Mouse (Mus musculus) megakaryocyte, embryonic 14.5 days (primary cell): ENCODE data around the gene Fam186b. TPM values are rescaled to one million over a fixed set of nuclear protein-coding genes. Genes with fewer than 3 reads are reported as not detected.
"Not testable (repeated sequence)": the region's sequence is repeated elsewhere in the genome, so short reads cannot be mapped to it uniquely, and the experiment has no call there.

Source experiments
- H3K27me3 ChIP-seq: replicated peaks from 2 replicates; pipeline ENCODE3; 2012; ENCODE audit warnings: inconsistent platforms
- H3K36me3 ChIP-seq: replicated peaks from 2 replicates; pipeline ENCODE3; 2012; ENCODE audit warnings: low read length, inconsistent platforms, mixed read lengths
- H3K4me1 ChIP-seq: 2 replicates; pipeline ENCODE4 v1.6.1; 2012; ENCODE audit warnings: inconsistent platforms
- H3K4me3 ChIP-seq: replicated peaks from 2 replicates; pipeline ENCODE3; 2012; ENCODE audit warnings: moderate library complexity, mild to moderate bottlenecking, inconsistent platforms
- H3K9me3 ChIP-seq: 2 replicates; pipeline ENCODE4 v1.6.1; 2012; ENCODE audit warnings: inconsistent platforms
- FLI1 ChIP-seq: IDR thresholded peaks from 2 replicates; pipeline ENCODE4 v1.6.1; 2012; ENCODE audit warnings: low read length, inconsistent platforms, mixed read lengths
- GATA1 ChIP-seq: IDR thresholded peaks from 3 replicates; pipeline ENCODE4 v1.6.1; 2012; ENCODE audit warnings: mixed read lengths, low read length, inconsistent platforms, borderline replicate concordance
- polyA plus RNA-seq: library from polyadenylated mRNA; stranded (reverse); fragments of >175 nt; gene quantifications from 2 replicates; pipeline ENCODE4 v1.2.3, GENCODE M21; 2012; ENCODE audit warnings: low replicate concordance; ENCODE audit not compliant: insufficient read depth

The Fam186b gene
- polyA plus RNA-seq, 1 experiment = not detected

GRCm38 (mm10) chr15:99265679-99266078 is 30.0 kb downstream of the Fam186b start:
- peaks cover 8% of the 10 kb centered on the region for H3K27me3 ChIP-seq
- TF ChIP-seq FLI1 = no peak
- no peak for TF ChIP-seq GATA1
- H3K4me3 ChIP-seq = peak overlapping the region; percentile 73
- H3K9me3 ChIP-seq = no peaks in the 10 kb centered on the region
- H3K36me3 ChIP-seq = no peaks in the 10 kb centered on the region
- peaks cover 15% of the 10 kb centered on the region for H3K4me1 ChIP-seq

- Histone ChIP-seq H3K27me3 (peaks cover 5% of the 10 kb centered on the region), H3K9me3 (no peaks in the 10 kb centered on the region), H3K4me1 (peaks cover 29% of the 10 kb centered on the region), H3K4me3 (no peak overlapping the region), H3K36me3 (no peaks in the 10 kb centered on the region)
- TF ChIP-seq FLI1 (no peak), GATA1 (no peak)
These were observed 31.3 kb downstream of the Fam186b start for GRCm38 (mm10) chr15:99264363-99264762.

GRCm38 (mm10) chr15:99262702-99263101 is 33.0 kb downstream of the Fam186b start:
- peaks cover 33% of the 10 kb centered on the region for H3K4me1 ChIP-seq
- no peaks in the 10 kb centered on the region for H3K9me3 ChIP-seq
- peaks cover 3% of the 10 kb centered on the region for H3K27me3 ChIP-seq
- no peak overlapping the region for H3K4me3 ChIP-seq
- H3K36me3 ChIP-seq = no peaks in the 10 kb centered on the region
- TF ChIP-seq GATA1 (no peak), FLI1 (no peak)

DNA sequence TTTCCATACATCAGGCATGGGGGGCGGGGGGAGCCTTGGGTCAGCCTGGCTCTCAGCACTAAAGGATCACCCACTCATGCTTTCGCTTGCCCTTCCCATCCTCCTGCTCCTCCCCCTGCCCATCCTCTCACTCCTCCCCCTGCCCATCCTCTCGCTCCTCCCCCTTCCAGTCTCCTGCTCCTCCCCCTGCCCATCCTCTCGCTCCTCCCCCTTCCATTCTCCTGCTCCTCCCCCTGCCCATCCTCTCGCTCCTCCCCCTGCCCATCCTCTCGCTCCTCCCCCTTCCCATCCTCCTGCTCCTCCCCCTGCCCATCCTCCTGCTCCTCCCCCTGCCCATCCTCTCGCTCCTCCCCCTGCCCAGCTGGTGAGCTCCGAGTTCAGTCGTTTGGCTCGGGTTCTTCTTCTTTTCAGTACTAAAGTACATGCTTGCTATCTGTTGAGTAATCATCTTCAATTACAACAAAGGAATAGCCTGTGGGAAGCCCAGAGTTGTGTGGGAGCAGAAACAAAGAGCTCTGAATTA is 35.9 kb downstream of the Fam186b start:
- H3K36me3 ChIP-seq = peaks cover 5% of the 10 kb centered on the region
- H3K4me1 ChIP-seq = peaks cover 26% of the 10 kb centered on the region
- no peaks in the 10 kb centered on the region for H3K27me3 ChIP-seq
- no peaks in the 10 kb centered on the region for H3K9me3 ChIP-seq
- TF ChIP-seq FLI1 = no peak
- TF ChIP-seq GATA1 = no peak
- peak overlapping the region; percentile 88 for H3K4me3 ChIP-seq

DNA sequence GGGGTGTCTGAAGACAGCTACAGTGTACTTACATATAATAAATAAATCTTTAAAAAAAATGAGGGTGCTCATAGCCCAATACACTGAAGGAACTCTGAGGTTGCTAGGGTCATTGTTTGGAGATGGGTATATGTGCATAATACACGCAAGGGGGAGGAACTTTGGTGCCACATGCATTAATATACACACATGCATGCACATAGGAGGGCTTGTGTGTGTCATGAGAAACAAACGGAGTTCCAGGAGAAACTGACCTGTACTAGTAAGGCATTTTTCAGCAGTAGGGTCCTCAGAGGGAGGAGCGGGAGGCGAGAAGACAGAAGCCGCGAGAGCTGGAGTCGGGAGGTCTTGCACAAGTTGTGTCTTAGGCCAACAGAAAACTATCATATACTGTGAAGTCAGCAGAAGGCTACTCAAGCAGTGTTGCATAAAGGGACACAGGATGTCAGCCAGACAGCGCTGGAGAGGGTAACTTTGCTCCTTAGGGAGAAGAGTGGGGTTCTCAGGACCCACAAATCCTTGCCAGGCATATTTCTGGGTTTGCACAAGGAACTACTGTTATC is 36.4 kb downstream of the Fam186b start:
- Histone ChIP-seq H3K36me3 (peaks cover 5% of the 10 kb centered on the region), H3K27me3 (no peaks in the 10 kb centered on the region), H3K9me3 (no peaks in the 10 kb centered on the region), H3K4me1 (peaks cover 31% of the 10 kb centered on the region), H3K4me3 (peak overlapping the region; percentile 88)
- TF ChIP-seq FLI1 = no peak
- no peak for TF ChIP-seq GATA1

- H3K9me3 ChIP-seq = no peaks in the 10 kb centered on the region
- H3K36me3 ChIP-seq = peaks cover 6% of the 10 kb centered on the region
- TF ChIP-seq GATA1 = no peak
- TF ChIP-seq FLI1 = no peak
- no peaks in the 10 kb centered on the region for H3K27me3 ChIP-seq
- peaks cover 40% of the 10 kb centered on the region for H3K4me1 ChIP-seq
- no peak overlapping the region for H3K4me3 ChIP-seq
These were observed 40.4 kb downstream of the Fam186b start for GRCm38 (mm10) chr15:99255241-99255749.

DNA sequence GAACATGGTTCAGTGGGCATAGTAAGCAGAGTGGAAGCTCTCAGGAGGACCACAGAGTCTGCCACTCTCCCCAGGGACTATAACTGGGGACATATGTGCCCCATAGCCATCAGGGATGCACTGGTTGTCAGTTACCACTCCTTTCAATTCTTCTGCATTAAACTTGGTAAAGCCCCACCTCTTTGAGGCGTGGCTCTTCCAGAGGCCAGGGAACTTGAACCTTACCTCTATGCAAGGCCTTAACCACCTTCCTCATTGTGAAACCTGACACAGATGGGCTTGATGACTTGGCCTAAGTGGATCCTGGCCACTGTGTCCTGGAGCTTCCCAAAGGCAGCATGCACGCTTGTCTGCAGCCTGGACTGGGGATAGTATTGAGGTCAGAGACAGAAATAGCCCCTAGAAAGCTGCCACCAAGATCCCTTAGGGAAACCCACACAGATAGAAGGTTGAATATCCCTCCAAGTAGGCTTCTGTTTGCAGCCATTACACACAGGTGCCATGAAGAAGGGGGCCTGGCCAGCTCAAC is 41.1 kb downstream of the Fam186b start:
- no peak overlapping the region for H3K4me3 ChIP-seq
- no peak for TF ChIP-seq GATA1
- TF ChIP-seq FLI1 = no peak
- no peaks in the 10 kb centered on the region for H3K27me3 ChIP-seq

DNA sequence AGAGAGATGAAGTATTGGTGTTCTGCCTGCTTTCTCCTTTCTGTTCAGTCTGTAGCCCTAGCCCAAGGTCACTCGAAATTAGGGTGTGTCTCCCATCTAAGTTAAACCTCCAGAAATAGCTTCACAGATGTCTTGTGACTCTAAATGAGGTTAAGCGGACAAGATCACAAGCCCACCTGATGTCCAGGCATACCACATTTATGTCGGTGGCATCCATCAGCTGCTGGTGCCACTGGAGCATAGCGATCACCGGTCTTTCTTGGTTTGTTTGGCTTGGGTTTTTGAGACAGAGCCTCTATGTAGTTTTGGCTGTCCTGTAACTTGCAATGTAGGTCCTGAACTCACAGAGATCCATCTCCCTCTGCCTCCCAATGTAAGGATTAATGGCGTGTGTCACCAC is 41.9 kb downstream of the Fam186b start:
- no peaks in the 10 kb centered on the region for H3K9me3 ChIP-seq
- no peak for TF ChIP-seq FLI1
- TF ChIP-seq GATA1 = no peak
- H3K4me1 ChIP-seq = peaks cover 34% of the 10 kb centered on the region
- peaks cover 22% of the 10 kb centered on the region for H3K36me3 ChIP-seq
- peak overlapping the region; percentile 12 for H3K4me3 ChIP-seq
- H3K27me3 ChIP-seq = no peaks in the 10 kb centered on the region

More for the DNA sequence above, 41.1 kb downstream of the Fam186b start:
- no peaks in the 10 kb centered on the region for H3K9me3 ChIP-seq
- H3K4me1 ChIP-seq = peaks cover 40% of the 10 kb centered on the region
- H3K36me3 ChIP-seq = peaks cover 14% of the 10 kb centered on the region

GRCm38 (mm10) chr15:99253175-99253479 is 42.6 kb downstream of the Fam186b start:
- Histone ChIP-seq H3K4me1 (peaks cover 34% of the 10 kb centered on the region), H3K4me3 (peak overlapping the region; percentile 53), H3K36me3 (peaks cover 28% of the 10 kb centered on the region)
- H3K27me3 ChIP-seq, H3K9me3 ChIP-seq: not testable (repeated sequence)

- Histone ChIP-seq H3K9me3 (no peaks in the 10 kb centered on the region), H3K4me3 (peak overlapping the region; percentile 93), H3K36me3 (peaks cover 34% of the 10 kb centered on the region), H3K27me3 (no peaks in the 10 kb centered on the region), H3K4me1 (peaks cover 34% of the 10 kb centered on the region)
- TF ChIP-seq GATA1 (no peak), FLI1 (no peak)
These were observed 43.1 kb downstream of the Fam186b start for GRCm38 (mm10) chr15:99252381-99253174.
